Mouse (Mus musculus) small intestine, adult 2 months (tissue): ENCODE data around the gene Ulk4. TPM values are rescaled to one million over a fixed set of nuclear protein-coding genes. Genes with fewer than 3 reads are reported as not detected.

Source experiments
- H3K27ac ChIP-seq: fragments of 200-500 bp; 2 replicates; pipeline ENCODE4 v1.5.1; 2012; ENCODE audit warnings: low read depth, low read length, control low read depth, inconsistent platforms; ENCODE audit not compliant: insufficient read depth
- H3K27me3 ChIP-seq: fragments of 200-500 bp; 2 replicates; pipeline ENCODE4 v1.6.1; 2012; ENCODE audit warnings: mild to moderate bottlenecking, moderate library complexity, low read length, inconsistent platforms; ENCODE audit not compliant: control insufficient read depth, insufficient read depth
- H3K36me3 ChIP-seq: fragments of 200-500 bp; 2 replicates; pipeline ENCODE4 v1.6.1; 2012; ENCODE audit warnings: mild to moderate bottlenecking, low read length, control low read depth, inconsistent platforms; ENCODE audit not compliant: control insufficient read depth, insufficient read depth
- H3K4me1 ChIP-seq: fragments of 200-500 bp; 2 replicates; pipeline ENCODE4 v1.6.1; 2012; ENCODE audit warnings: low read length, inconsistent platforms, mixed read lengths; ENCODE audit not compliant: control insufficient read depth, insufficient read depth, insufficient read length
- H3K4me3 ChIP-seq: fragments of 200-500 bp; 2 replicates; pipeline ENCODE4 v1.5.1; 2012; ENCODE audit warnings: low read depth, mild to moderate bottlenecking, control low read depth, inconsistent platforms, low read length, moderate library complexity
- CTCF ChIP-seq: fragments of 200-500 bp; IDR thresholded peaks from 2 replicates; pipeline ENCODE4 v1.5.1; 2012; ENCODE audit warnings: low read depth, mild to moderate bottlenecking, control low read depth, inconsistent platforms, low read length, moderate library complexity, mixed read lengths; ENCODE audit not compliant: insufficient replicate concordance, insufficient read length; ENCODE audit errors: extremely low read depth
- POLR2A ChIP-seq: fragments of 200-500 bp; IDR thresholded peaks from 2 replicates; pipeline ENCODE4 v1.6.1; 2012; ENCODE audit warnings: low read depth, mild to moderate bottlenecking, control low read depth, inconsistent platforms, low read length, moderate library complexity
- WGBS: fragments of 180-500 bp; shearing (Covaris S2); methylation state at CpG from one replicate; pipeline ENCODE4 v1.1.7; 2018; 5-methylcytosine and 5-hydroxymethylcytosine counted together
- polyA plus RNA-seq: library from polyadenylated mRNA; depleted of rRNA; stranded (reverse); fragments of >200 nt; gene quantifications from 2 replicates; pipeline ENCODE4 v1.2.3, GENCODE M21; 2012

Gene Ulk4
- polyA plus RNA-seq, 1 experiment: 0.65 TPM

- Histone ChIP-seq H3K27ac (no peak overlapping the region), H3K36me3 (no peaks in the 10 kb centered on the region), H3K4me3 (no peak overlapping the region), H3K27me3 (no peaks in the 10 kb centered on the region), H3K4me1 (no peaks in the 10 kb centered on the region)
- 70% methylated on average over 2 of the region's 2 CpGs for WGBS
- TF ChIP-seq CTCF: no peak
- TF ChIP-seq POLR2A: no peak
These were observed 23.0 kb downstream of the Ulk4 start for GRCm38 (mm10) chr9:121253983-121254382.

GRCm38 (mm10) chr9:121250854-121251253 lies 26.1 kb downstream of the Ulk4 start:
- no peak overlapping the region for H3K27ac ChIP-seq
- H3K36me3 ChIP-seq: no peaks in the 10 kb centered on the region
- H3K4me3 ChIP-seq: no peak overlapping the region
- no peaks in the 10 kb centered on the region for H3K27me3 ChIP-seq
- WGBS: 89% methylated on average over 11 of the region's 11 CpGs
- no peak for TF ChIP-seq POLR2A
- no peak for TF ChIP-seq CTCF
- no peaks in the 10 kb centered on the region for H3K4me1 ChIP-seq

- WGBS: 66% methylated on average over 14 of the region's 14 CpGs
- TF ChIP-seq CTCF (no peak), POLR2A (no peak)
- H3K36me3 ChIP-seq: no peaks in the 10 kb centered on the region
- no peaks in the 10 kb centered on the region for H3K27me3 ChIP-seq
- H3K27ac ChIP-seq: no peak overlapping the region
- no peaks in the 10 kb centered on the region for H3K4me1 ChIP-seq
- no peak overlapping the region for H3K4me3 ChIP-seq
These were observed 27.2 kb downstream of the Ulk4 start for GRCm38 (mm10) chr9:121249805-121250204.

GRCm38 (mm10) chr9:121247956-121248775 lies 28.8 kb downstream of the Ulk4 start:
- Histone ChIP-seq H3K4me1 (no peaks in the 10 kb centered on the region), H3K4me3 (no peak overlapping the region), H3K27me3 (no peaks in the 10 kb centered on the region), H3K36me3 (no peaks in the 10 kb centered on the region), H3K27ac (no peak overlapping the region)
- no peak for TF ChIP-seq POLR2A
- TF ChIP-seq CTCF: peak; percentile 79; the same call in 1 of the 2 replicates
- 61% methylated on average over 12 of the region's 12 CpGs for WGBS

- no peak for TF ChIP-seq POLR2A
- TF ChIP-seq CTCF: no peak
- WGBS: 77% methylated on average over 6 of the region's 6 CpGs
These were observed 29.9 kb downstream of the Ulk4 start for GRCm38 (mm10) chr9:121247047-121247446.

GRCm38 (mm10) chr9:121242331-121242730 lies 34.7 kb downstream of the Ulk4 start:
- Histone ChIP-seq H3K4me3 (no peak overlapping the region), H3K36me3 (no peaks in the 10 kb centered on the region), H3K27me3 (no peaks in the 10 kb centered on the region), H3K4me1 (no peaks in the 10 kb centered on the region), H3K27ac (no peak overlapping the region)
- 88% methylated on average over 6 of the region's 6 CpGs for WGBS
- no peak for TF ChIP-seq CTCF
- no peak for TF ChIP-seq POLR2A

More at GRCm38 (mm10) chr9:121247047-121247446, 29.9 kb downstream of the Ulk4 start:
- no peak overlapping the region for H3K27ac ChIP-seq
- H3K27me3 ChIP-seq: no peaks in the 10 kb centered on the region
- H3K36me3 ChIP-seq: no peaks in the 10 kb centered on the region
- no peaks in the 10 kb centered on the region for H3K4me1 ChIP-seq
- no peak overlapping the region for H3K4me3 ChIP-seq

GRCm38 (mm10) chr9:121241806-121242205 lies 35.2 kb downstream of the Ulk4 start:
- Histone ChIP-seq H3K4me1 (no peaks in the 10 kb centered on the region), H3K27me3 (no peaks in the 10 kb centered on the region), H3K4me3 (no peak overlapping the region), H3K27ac (no peak overlapping the region), H3K36me3 (no peaks in the 10 kb centered on the region)
- WGBS: 10% methylated on average over 5 of the region's 5 CpGs
- TF ChIP-seq POLR2A (no peak), CTCF (no peak)
